Mouse (Mus musculus): ENCODE results near the gene Defa23. TPM values are rescaled to one million over a fixed set of nuclear protein-coding genes. Genes with fewer than 3 reads are reported as not detected.

The Defa23 gene
- not detected in 2 replicates for polyA plus RNA-seq (2012)

DNA sequence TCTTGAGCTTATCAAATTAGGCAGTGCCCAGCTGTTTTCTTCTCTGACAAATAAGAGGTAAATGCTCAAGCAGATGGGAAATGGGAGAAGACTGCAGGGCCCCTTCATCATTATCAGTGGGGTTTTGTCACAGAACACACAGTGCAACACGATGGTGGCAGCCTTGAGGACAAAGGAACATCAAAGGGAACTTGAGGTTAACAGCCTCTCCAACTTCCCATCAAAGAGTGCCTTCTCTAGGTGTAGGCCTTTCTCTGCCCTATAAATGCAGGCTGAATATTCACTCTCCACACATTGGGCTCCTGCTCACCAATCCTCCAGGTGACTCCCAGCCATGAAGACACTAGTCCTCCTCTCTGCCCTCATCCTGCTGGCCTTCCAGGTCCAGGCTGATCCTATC, at the start of gene Defa23:
Gene Defa23, plus strand, starts transcription at position 301 of the 400 bp plus-strand sequence.

DNA sequence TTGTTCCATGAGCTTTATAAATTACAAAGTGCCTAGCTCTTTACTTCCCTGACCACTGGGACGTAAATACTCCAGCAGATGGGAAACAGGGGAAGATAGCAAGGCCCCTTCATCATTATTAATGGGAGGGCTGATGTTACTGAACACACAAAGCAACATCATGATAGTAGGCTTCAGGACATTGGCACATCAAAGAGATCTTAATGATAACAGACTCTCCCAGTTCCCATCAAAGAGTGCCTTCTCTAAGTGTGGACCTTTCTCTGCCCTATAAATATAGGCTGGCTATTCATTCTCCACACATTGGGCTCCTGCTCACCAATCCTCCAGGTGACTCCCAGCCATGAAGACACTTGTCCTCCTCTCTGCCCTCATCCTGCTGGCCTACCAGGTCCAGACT, 29.6 kb upstream of the Defa23 start, which contains the start of gene Defa21:
Gene Defa21, plus strand, starts transcription at position 301 of the 400 bp plus-strand sequence.

DNA sequence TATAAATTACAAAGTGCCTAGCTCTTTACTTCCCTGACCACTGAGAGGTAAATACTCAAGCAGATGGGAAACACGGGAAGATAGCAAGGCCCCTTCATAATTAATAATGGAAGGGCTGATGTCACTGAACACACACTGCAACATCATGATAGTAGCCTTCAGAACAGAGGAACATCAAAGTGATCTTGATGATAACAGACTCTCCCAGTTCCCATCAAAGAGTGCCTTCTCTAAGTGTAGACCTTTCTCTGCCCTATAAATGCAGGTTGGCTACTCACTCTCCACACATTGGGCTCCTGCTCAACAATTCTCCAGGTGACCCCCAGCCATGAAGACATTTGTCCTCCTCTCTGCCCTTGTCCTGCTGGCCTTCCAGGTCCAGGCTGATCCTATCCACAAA, 9.9 kb downstream of the Defa23 start, which contains the start of gene Defa35:
Gene Defa35, plus strand, starts transcription at position 301 of the 400 bp plus-strand sequence.

DNA sequence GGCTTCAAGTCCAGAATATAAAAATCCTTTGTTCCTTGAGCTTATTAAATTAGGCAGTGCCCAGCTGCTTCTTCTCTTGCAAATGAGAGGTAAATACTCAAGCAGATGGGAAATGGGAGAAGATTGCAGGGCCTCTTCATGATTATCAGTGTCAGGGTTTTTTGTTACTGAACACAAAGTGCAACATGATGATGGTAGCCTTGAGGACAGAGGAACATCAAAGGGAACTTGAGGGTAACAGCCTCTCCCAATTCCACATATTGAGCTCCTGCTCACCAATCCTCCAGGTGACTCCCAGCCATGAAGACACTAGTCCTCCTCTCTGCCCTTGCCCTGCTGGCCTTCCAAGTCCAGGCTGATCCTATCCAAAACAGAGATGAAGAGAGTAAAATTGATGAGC, 29.3 kb downstream of the Defa23 start, which contains the start of gene Defa25:
Gene Defa25, plus strand, starts transcription at position 301 of the 400 bp plus-strand sequence.

DNA sequence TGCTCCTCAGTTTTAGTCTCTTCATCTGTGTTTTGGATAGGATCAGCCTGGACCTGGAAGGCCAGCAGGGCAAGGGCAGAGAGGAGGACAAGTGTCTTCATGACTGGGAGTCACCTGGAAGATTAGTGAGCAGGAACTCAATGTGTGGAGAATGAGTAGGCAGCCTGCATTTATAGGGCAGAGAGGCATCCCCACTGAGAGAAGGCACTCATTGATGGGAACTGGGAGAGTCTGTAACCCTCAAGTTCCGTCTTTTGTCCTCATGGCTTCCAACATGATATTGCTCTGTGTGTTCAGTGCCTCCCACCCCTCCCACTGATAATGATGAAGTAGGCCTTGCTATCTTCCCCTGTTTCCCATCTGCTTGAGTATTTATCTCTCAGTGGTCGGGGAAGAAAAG, 41.1 kb downstream of the Defa23 start, which contains the start of gene Gm14851:
Gene Gm14851, minus strand, starts transcription at position 101 of the 400 bp plus-strand sequence.

Other genes with a start within 250 kb of the Defa23 start
- not detected in 2 replicates for gene Defb33, start 162.4 kb upstream of the Defa23 start, polyA plus RNA-seq (2012)
- not detected in 2 replicates for gene Gm15056, start 152.4 kb upstream of the Defa23 start, polyA plus RNA-seq (2012)
- gene Gm6040, start 133.0 kb upstream of the Defa23 start, polyA plus RNA-seq (2012), result not detected in 2 replicates
- not detected in 2 replicates for gene AY761185, start 110.3 kb upstream of the Defa23 start, polyA plus RNA-seq (2012)
- gene Defa21, start 29.5 kb upstream of the Defa23 start, polyA plus RNA-seq (2012), result not detected in 2 replicates
- gene Defa35, start 10.0 kb downstream of the Defa23 start, polyA plus RNA-seq (2012), result not detected in 2 replicates
- gene Defa25, start 29.4 kb downstream of the Defa23 start, polyA plus RNA-seq (2012), result not detected in 2 replicates
- not detected in 2 replicates for gene Gm14851, start 41.0 kb downstream of the Defa23 start, polyA plus RNA-seq (2012)
- not detected in 2 replicates for gene Defa30, start 79.6 kb downstream of the Defa23 start, polyA plus RNA-seq (2012)
- not detected in 2 replicates for gene Defa22, start 107.2 kb downstream of the Defa23 start, polyA plus RNA-seq (2012)
- not detected in 2 replicates for gene Defa31, start 136.6 kb downstream of the Defa23 start, polyA plus RNA-seq (2012)
- not detected in 2 replicates for gene Gm15293, start 146.5 kb downstream of the Defa23 start, polyA plus RNA-seq (2012)
- not detected in 2 replicates for gene Gm15292, start 194.7 kb downstream of the Defa23 start, polyA plus RNA-seq (2012)